Mouse (Mus musculus) hematopoietic stem cell, adult 5-6 weeks (primary cell): ENCODE results near the gene Isl1. TPM values are rescaled to one million over a fixed set of nuclear protein-coding genes. Genes with fewer than 3 reads are reported as not detected.
A peak's percentile ranks its signal among the peaks of the same experiment; 100 is the strongest.

ENCODE experiments used
- ATAC-seq, 2 experiments: fragments of 125-278 bp in 1 of 2; replicated peaks in 1 of 2; 2 replicates each; pipeline ENCODE4 v1.8.0; 2016 to 2017; ENCODE audit warnings: inconsistent platforms in 2 of 2, mild to moderate bottlenecking in 2 of 2, moderate number of reproducible peaks in 2 of 2, low read depth in 1 of 2, moderate TSS enrichment in 1 of 2; ENCODE audit not compliant: low FRiP score in 2 of 2, poor library complexity in 2 of 2, severe bottlenecking in 2 of 2, insufficient read depth in 1 of 2, low TSS enrichment in 1 of 2
- total RNA-seq: library from RNA; stranded (forward); fragments of 172-1452, 232-1000 nt; gene quantifications from 2 replicates; pipeline ENCODE4 v1.2.3, GENCODE M21; 2017

Isl1 gene
- not detected in 2 replicates for total RNA-seq

DNA sequence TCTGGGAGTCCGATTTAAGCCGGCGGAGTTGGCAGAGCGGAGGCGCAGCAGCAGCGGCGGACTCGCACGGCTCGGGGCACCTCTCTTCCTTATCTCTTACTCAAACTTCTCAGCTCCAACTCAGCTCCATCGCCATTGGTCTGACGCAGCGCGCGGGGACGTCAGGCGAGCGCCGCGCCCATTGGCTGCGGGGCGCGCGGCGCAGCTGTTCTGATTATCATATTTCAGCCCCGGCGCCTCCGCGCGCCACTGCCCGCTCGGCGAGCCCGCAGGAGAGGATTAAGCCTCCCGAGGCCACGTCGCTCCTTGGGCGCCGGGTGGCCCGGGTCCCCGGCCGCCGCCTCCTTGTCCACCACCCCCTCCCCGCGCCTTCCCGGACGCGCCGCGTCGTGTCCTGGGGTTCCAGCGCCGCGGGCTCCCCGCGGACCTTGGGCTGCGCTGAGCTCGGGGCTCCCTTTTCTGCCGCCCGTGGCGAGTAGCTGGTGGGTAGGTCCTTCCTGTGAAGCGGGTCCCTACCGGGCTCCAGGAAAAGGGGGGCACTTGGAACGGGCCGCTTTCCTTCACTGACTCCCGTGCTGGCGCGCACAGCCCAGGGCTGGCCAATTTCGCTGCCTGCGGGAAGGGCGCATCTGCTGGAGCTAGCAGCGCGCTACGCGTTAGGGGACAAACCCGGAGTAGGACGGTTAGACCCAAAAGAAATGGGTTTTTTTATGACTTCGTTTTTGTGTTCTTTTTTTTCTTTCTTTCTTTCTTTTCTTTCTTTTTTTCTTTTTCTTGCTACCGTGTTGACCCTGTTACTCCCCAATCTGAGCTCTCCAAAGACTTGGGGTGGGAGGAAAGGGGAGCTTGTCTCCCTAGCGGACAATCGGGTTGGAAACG lies at the start of gene Isl1:
Gene Isl1 (minus strand): TSS at position 106 of the 879 bp plus-strand sequence.
- ATAC-seq, result peak; percentile 74 to 92

DNA sequence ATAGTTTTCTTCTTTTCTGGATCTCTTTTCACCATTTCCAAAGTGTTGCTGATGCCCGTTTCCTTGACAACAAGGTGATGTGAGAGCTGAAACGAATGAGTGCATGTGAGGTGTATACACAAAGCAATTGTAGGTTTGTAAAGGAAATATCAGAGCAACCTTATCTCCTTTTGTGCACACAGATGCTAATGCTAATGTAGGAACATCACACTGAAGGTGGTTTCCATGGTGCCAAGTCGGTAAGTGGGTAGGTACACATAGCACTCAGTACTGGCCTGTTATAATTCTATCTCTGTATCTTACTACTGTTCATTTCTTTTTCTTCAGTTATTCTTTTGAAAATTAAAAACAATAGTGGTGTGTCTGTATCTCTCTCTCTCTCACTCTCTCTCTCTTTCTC lies 26.3 kb upstream of the Isl1 start:
- no peak for ATAC-seq

DNA sequence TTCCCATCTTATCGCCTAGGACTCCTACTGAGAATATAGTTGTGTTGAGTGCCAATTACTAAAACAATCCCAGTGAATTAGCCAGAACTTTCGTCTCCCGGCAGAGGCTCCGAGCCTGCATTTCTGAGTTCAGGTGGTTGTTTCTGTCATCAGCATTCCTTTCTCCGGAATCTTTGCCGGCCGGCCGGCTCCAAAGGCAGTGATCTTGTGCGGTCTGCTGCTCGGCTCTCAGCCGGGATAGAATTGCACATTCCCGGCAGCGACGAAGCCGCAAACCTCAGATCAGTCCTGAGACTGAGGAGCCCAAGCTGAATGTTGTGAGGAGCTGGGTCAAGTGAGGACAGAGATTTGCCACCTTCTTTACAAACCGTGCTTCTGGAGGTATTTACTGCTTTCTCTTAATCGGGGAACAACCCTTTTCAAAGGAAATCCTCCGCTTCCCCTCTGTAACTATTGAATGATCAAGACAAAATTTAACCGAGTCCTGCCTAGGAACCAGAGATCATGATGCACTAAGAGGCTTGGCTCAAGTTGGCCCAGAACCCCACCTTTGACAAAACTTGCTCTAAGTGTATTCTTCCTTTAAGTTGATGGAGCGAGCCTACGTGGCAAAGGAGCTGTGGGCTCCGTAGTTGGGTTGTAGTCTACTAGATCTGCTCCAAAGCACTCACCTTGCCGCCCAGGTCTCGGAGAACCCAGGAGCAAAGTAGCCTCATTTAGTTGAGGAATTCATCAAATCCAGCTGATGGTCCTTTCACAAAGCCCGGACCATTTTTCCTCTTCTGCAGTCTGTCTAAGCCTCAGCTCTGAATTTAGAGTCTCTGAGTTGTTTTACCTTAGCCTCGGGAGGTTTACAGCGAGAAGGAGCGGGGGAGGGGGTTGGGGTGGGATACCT lies 4.4 kb upstream of the Isl1 start:
- ATAC-seq, result no peak

DNA sequence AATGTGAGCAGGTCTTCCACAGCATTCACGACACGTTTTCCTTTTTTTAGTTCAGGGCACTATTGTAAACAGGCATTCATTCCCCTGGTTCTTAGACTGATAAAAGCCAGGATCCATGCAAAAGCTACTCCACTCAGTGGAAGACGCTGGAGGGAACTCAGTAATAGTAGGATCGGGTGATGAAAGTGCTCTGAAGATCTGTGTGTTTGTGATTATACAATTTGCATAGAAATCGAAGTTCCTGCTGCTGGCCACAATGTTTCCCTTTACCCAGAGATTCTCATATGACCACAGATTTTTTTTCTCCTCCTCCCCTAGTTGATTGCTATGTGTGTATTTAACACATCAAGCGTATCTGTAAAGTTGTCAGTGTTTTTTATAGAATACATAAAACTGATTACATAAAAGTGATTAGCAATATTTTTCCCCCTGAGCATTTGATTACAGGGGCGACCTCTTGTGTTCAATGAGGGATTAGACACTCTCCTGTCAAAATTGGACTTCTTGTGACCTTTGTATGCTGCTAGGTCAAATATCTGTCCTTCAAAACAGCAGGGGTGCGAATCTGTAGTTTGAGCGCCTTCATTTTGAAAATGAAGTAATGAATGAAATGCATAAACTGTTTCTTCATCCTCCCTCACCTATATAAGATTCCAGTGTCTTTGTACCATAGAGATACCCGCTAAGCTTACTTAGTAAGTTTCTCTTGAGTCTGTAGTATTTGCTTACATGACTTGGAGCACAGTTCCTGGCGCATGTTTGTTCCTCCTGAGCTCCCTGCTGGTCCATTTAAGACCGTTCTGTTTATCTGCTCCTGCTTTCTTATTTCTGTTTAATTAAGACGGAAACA lies 2.6 kb upstream of the Isl1 start:
- no peak for ATAC-seq

DNA sequence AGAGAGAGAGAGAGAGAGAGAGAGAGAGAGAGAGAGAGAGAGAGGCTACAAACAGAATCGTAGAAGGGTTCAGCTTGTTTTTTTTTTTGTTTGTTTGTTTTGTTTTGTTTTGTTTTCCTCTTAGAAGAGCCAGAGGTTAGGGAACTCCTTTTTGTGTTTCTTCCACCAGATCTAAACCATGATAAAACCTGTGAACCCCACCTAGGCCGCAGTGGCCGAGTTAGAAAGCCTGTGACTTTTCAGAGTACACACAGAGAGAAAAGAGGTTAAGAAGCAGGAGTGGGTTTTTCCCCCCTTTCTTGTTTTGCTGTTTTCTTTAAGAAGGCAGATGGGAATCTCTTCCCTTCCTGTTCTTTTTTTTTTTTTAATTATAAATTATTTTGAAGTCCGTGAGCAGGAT lies 1.5 kb upstream of the Isl1 start:
- ATAC-seq, result no peak

DNA sequence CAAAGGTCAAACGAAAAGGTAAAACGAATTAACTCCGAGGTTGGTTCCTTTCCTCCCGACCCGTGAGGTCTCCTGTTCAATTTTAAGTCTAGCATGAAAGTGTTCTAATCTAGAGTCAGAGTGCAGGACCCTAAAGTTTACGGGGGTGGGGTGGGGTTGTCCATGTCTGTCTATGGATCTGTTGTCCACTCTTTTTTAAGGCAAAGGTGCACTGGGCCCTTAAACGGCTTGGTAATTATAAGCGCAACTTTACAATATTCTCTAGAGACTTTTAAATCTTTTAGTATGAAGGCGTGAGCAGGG lies 925 bp upstream of the Isl1 start:
- no peak for ATAC-seq

DNA sequence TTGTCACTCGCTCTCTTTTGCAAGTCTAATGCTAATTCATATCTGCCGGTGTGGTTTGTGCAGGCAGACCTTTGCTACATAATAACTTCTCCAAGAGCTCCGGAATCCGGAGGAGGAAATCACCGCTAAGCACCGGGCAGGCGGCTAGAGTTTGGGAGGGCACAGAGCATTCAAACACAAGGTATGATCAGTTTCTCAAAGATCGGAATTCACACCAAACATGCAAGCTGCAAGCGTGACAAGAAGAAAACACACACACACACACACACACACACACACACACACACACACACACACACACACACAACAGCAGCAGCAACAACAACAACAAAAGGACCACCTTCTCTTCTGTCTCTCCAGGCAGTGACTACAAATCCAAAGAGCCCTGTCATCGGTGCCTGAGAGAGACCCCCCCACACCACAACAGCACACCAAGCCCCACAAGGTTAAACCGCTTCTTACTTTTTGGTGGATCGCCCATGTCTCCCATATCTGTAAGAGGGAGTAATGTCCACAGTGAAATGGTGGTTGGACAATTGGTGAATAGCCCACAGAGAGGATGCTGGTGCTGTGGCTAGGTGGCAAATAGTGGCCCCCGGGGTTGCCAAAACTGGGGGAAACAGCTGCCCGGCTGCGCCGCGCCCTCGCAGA lies 431 bp downstream of the Isl1 start:
- ATAC-seq, result no peak

DNA sequence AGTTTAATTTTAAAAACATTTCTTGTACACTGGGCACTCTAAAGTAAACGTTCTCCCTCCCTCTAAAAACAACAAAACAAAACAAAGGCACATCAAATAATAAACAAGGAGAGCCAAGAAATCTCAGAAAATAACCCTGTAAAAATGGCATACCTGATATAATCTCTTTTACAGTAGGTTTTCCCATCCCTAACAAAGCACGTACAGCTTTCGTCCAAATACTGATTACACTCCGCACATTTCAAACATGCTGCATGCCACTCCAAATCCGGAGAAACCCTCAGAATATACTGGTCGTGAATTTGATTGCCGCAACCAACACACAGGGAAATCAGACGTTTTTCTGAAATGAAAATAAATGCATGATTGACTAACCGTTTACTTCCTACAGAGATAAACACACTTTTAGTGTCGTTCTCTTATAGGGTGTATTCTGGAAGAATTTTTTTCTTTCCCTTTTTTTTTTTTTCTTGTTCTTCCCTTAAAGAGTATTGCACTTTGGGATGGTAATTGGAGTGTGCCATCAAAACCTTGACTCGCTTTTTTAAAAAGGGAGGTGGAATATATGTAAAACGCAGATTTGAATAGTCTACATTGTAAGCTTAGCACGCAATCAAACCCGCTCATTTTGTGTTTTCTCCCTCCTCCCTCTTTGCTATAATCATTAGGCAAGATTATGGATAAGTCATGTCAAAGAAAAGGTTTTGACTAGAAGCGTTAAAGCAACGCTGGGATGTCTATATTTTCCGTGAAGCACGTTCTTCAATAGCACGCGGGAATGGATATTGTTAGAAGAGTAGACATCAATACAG lies 1.2 kb downstream of the Isl1 start:
- no peak for ATAC-seq

DNA sequence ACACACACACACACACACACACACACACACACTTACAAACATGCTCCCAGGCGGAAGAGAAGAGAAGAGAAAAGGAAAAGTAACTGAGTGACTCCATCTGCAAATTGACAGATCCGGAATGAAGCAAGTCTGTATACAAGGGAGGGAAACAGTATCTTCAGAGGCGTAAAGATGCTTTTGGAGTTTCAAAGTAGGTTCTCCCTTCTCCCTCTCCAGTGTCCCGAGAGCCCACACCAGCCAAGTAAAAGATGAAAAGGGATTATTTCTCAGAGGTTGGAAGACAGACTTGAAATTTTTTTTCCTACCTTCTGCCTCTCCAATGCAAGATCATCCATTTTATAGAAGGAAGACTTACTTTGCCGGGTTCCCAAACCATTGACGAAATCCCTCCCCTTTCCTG lies 2.9 kb downstream of the Isl1 start:
- ATAC-seq, result no peak

DNA sequence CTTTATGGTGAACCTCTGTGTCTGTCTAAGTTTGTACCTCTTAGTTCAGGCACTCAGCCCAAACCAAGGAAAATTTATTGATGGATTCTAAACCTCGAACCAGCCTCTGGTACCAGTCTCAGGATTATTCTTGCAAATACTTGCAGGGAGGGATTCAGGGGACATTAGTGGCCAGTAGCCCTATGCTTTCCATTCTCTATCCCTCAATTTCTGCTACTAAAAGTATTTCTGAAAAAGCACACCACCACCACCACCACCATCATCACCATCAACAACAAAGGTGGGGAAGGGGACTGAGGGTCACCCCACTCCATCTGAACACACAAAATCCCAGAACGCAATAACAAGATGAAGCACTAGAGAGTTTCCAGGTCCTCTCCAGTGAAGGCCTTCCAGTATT lies 3.8 kb downstream of the Isl1 start:
- no peak for ATAC-seq

DNA sequence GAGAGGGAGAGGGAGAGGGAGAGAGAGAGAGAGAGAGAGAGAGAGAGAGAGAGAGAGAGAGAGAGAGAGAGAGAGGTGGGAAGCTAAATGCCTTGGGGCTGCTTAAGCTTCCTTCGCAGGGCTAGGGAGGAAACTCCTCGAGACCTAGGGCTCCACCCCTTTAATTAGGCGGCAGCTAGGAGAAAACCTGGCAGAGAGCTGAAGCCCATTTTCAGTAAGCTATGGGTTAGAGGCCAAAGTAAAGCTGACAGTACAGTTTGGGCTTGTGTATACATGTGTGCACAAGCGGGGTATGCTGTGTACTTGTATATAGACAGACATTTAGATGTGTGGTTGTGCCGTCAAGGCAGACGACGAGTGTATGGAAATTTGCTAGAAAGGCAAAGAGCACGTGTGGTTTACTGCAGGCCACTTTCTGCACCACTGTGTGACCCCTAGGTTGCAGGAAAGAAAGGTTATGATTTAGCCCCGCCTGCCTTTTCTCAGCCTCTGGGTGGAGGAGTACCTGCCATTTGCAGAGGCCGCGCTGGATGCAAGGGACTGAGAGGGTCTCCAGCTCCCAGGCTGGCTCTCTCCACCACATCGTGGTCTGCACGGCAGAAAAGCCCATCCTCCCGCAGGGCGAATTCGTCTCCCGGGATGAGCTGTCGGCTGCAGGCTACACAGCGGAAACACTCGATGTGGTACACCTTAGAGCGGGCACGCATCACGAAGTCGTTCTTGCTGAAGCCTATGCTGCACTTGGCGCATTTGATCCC lies 4.6 kb downstream of the Isl1 start:
- no peak for ATAC-seq

DNA sequence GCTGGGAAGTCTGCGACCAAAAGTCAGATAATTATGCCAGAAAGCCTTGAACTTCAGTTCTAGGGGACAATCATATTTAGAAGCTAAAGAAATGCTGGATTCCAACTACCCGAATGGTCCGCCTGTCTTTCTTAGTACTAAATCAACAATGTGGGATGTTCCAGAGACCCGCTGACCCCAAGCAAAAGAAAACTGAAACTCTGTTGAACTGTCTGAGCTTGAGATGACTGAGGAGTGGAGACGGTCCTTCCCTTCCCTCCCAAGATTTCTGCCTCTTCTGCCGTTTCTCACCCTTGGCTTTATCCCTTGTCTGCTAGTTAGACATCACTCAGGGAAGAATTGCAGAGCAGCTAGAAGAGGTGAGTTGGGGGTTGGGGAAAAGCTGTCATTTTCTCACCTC lies 5.7 kb downstream of the Isl1 start:
- ATAC-seq, result no peak

DNA sequence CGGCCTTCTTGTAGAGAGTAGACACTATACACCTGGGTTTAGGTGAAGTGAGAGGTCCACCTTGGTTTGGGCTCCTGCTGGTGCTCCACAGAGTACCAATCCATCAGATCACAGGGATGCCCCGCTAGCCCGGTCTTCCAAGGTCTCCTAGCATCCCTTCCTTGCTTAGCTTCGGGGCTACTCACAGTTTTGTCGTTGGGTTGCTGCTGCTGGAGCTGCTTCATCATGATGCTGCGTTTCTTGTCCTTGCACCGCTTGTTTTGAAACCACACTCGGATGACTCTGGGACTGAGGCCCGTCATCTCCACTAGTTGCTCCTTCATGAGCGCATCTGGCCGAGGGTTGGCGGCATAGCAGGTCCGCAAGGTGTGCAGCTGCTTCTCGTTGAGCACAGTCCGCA lies 6.6 kb downstream of the Isl1 start:
- ATAC-seq, result no peak

DNA sequence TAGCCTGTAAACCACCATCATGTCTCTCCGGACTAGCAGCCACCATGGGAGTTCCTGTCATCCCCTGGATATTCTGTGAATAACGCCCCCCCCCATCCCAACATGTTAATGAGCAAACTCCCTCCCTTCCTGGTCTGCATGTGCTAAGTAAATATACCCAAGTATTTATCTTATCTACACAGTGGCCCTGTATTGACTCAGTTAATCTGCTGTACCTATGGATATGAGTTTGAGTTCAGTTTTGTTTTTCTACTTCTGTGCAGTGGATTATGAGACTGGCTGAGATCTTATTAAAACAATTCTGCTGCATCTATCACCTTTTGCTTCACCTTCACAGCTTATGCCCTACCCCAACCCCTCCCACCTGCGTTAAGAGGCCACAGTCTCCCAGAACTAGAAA lies 7.8 kb downstream of the Isl1 start:
- ATAC-seq, result no peak

DNA sequence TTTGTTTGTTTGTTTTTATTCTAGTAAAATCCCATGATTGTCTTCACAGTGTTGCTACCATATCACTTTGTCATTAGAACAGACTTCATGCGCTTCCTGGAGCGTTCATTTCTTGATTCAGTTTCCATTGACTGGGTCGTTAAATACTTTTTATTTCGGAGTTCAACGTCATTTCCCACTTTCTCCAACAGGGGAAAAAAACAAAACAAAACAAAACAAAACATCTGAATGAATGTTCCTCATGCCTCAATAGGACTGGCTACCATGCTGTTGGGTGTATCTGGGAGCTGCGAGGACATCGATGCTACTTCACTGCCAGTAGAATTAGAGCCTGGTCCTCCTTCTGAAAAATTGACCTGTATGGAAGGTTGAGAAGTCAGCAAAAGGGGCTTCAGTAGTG lies 10.2 kb downstream of the Isl1 start:
- ATAC-seq, result no peak

DNA sequence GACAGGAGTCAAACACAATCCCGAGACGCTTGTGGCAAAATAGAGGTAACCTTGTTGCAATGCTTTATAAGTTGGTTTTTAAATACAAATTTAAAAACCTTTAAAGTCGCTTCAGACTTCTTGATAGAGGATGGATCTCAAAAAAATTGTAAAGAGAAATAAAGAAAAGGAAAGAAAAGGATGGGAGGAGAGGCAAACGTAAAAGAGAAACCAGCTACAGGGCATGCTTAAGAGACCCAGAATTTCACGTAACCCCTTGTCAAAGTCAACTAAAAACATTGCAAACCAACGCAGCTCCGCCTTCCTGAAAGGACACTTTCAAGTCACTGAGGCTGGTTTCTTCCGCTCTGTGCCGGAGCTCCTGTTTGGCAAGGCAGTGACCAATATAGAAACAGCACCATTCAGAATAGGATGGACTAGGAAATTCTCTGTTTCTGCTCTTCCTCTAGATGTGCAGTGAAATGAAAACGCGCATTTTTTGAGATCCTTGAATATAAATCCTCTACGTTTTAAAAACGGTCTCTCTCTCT lies 10.8 kb downstream of the Isl1 start:
- no peak for ATAC-seq
